7 mouse cellular contexts compared by ENCODE assay signal in the genomic region with DNA sequence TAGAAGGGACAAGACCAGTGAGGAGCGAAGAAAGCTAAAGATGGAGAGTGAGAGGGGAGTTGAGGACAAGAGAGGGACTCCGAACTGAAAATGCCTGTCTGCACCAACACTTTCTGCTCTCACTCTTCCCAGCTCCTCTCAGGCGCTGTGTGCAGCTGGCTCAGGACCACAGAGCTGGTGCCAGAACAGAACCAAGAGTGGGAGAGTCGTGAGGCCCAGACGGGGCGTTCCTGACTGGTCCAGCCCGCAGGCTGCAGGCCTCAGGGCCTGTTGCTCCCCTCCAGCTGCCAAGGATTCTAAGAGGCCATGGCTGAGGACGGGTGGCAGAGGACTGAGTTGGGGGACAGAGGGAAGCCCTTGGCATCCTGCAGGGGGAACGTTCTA.
DNase-seq lines count a peak whose midpoint lies in the region; ATAC-seq and TF ChIP-seq lines count a peak whose summit lies in the region.

No protein-coding gene starts in this region.

- H3K27ac ChIP-seq in midbrain, postnatal 0 days (ENCODE audit: low read depth, low read length): no peak overlapping the region
- no peak overlapping the region for H3K27ac ChIP-seq in midbrain, embryonic 16.5 days (ENCODE audit: low read length)
- peak overlapping the region; percentile 82 for H3K27ac ChIP-seq in limb, embryonic 12.5 days
- peak overlapping the region; percentile 71 for H3K27ac ChIP-seq in stomach, embryonic 16.5 days (ENCODE audit: low read length)

- TF ChIP-seq CTCF in midbrain, postnatal 0 days (IDR thresholded peaks at IDR 0.05): no peak

- peak; percentile 26 for DNase-seq in midbrain, postnatal 0 days (ENCODE audit: low spot score)
- DNase-seq in heart, adult 8-10 months (ENCODE audit: low spot score): peak; percentile 51
- no peak for DNase-seq in adrenal gland, postnatal 4 days (ENCODE audit: low spot score in 2 of 2)
- DNase-seq in thymus, postnatal 14 days: no peak

- no peak for ATAC-seq in midbrain, postnatal 0 days (ENCODE audit: low FRiP score)
- no peak for ATAC-seq in midbrain, embryonic 16.5 days
- no peak for ATAC-seq in limb, embryonic 12.5 days (ENCODE audit: insufficient number of reproducible peaks, insufficient read depth, low FRiP score, low TSS enrichment, low read depth)
- peak; percentile 82 for ATAC-seq in stomach, embryonic 16.5 days (ENCODE audit: insufficient read depth, low FRiP score)

- no peaks in the 10 kb centered on the region for H3K27me3 ChIP-seq in midbrain, postnatal 0 days (ENCODE audit: insufficient read depth, low read length)
- no peaks in the 10 kb centered on the region for H3K27me3 ChIP-seq in midbrain, embryonic 16.5 days (ENCODE audit: control insufficient read depth, insufficient read depth, low read depth, low read length)
- H3K27me3 ChIP-seq in limb, embryonic 12.5 days: no peaks in the 10 kb centered on the region
- no peaks in the 10 kb centered on the region for H3K27me3 ChIP-seq in stomach, embryonic 16.5 days (ENCODE audit: control insufficient read depth, insufficient read depth, low read length)

- WGBS in midbrain, postnatal 0 days: 62% methylated on average over 9 of the region's 9 CpGs
- 75% methylated on average over 9 of the region's 9 CpGs for WGBS in midbrain, embryonic 16.5 days
- 73% methylated on average over 9 of the region's 9 CpGs for WGBS in limb, embryonic 12.5 days
- 55% methylated on average over 9 of the region's 9 CpGs for WGBS in stomach, embryonic 16.5 days

- no peak overlapping the region for H3K4me3 ChIP-seq in midbrain, postnatal 0 days (ENCODE audit: low read depth, low read length)
- no peak overlapping the region for H3K4me3 ChIP-seq in midbrain, embryonic 16.5 days (ENCODE audit: low read depth, low read length)
- H3K4me3 ChIP-seq in limb, embryonic 12.5 days (replicated peaks): no peak overlapping the region
- H3K4me3 ChIP-seq in stomach, embryonic 16.5 days (replicated peaks; ENCODE audit: low read length): no peak overlapping the region

- no peaks in the 10 kb centered on the region for H3K9me3 ChIP-seq in midbrain, postnatal 0 days (ENCODE audit: low read length)
- H3K9me3 ChIP-seq in midbrain, embryonic 16.5 days (replicated peaks; ENCODE audit: control insufficient read depth, low read length, poor library complexity, severe bottlenecking): no peaks in the 10 kb centered on the region
- H3K9me3 ChIP-seq in limb, embryonic 12.5 days: peaks cover 7% of the 10 kb centered on the region; the same call in 1 of the 2 replicates
- no peaks in the 10 kb centered on the region; the same call in 1 of the 2 replicates for H3K9me3 ChIP-seq in stomach, embryonic 16.5 days (replicated peaks; ENCODE audit: control insufficient read depth, low read length)

- no peak overlapping the region for H3K9ac ChIP-seq in midbrain, postnatal 0 days (replicated peaks; ENCODE audit: low read length, poor library complexity, severe bottlenecking)
- no peak overlapping the region for H3K9ac ChIP-seq in midbrain, embryonic 16.5 days (ENCODE audit: low read depth, low read length)
- H3K9ac ChIP-seq in limb, embryonic 12.5 days (replicated peaks): no peak overlapping the region; the same call in 1 of the 2 replicates
- H3K9ac ChIP-seq in stomach, embryonic 16.5 days (ENCODE audit: low read length): peak overlapping the region; percentile 11

- H3K4me2 ChIP-seq in midbrain, postnatal 0 days (ENCODE audit: low read depth, low read length, poor library complexity, severe bottlenecking): no peak overlapping the region
- no peak overlapping the region for H3K4me2 ChIP-seq in midbrain, embryonic 16.5 days (ENCODE audit: low read length)
- H3K4me2 ChIP-seq in limb, embryonic 12.5 days: no peak overlapping the region
- no peak overlapping the region for H3K4me2 ChIP-seq in stomach, embryonic 16.5 days (ENCODE audit: low read depth, low read length)

- H3K4me1 ChIP-seq in midbrain, postnatal 0 days (ENCODE audit: insufficient read depth, low read length): no peaks in the 10 kb centered on the region
- no peaks in the 10 kb centered on the region for H3K4me1 ChIP-seq in midbrain, embryonic 16.5 days (ENCODE audit: control insufficient read depth, insufficient read depth, low read length)
- peaks cover 10% of the 10 kb centered on the region for H3K4me1 ChIP-seq in limb, embryonic 12.5 days (replicated peaks)
- H3K4me1 ChIP-seq in stomach, embryonic 16.5 days (ENCODE audit: control insufficient read depth, insufficient read depth, low read length): peaks cover 11% of the 10 kb centered on the region; the same call in 1 of the 2 replicates

- no peaks in the 10 kb centered on the region for H3K36me3 ChIP-seq in midbrain, postnatal 0 days (ENCODE audit: insufficient read depth, low read length)
- no peaks in the 10 kb centered on the region for H3K36me3 ChIP-seq in midbrain, embryonic 16.5 days (ENCODE audit: control insufficient read depth, insufficient read depth, low read length)
- no peaks in the 10 kb centered on the region for H3K36me3 ChIP-seq in limb, embryonic 12.5 days
- H3K36me3 ChIP-seq in stomach, embryonic 16.5 days (ENCODE audit: control insufficient read depth, insufficient read depth, low read length): no peaks in the 10 kb centered on the region

Comparison
In these comparisons a context has a peak if more than half of its experiments do, and no peak if none do; other contexts are left out.
1. DNase-seq: peak in midbrain, postnatal 0 days (single experiment) and heart, adult 8-10 months (single experiment); none in adrenal gland, postnatal 4 days (0 of 2) and thymus, postnatal 14 days (single experiment).
2. H3K27ac ChIP-seq: peak in limb, embryonic 12.5 days (single experiment) and stomach, embryonic 16.5 days (single experiment); none in midbrain, postnatal 0 days (single experiment) and midbrain, embryonic 16.5 days (single experiment).